Mouse (Mus musculus): ENCODE data around the gene Rfxank.
A peak's percentile ranks its signal among the peaks of the same experiment; 100 is the strongest.

Rfxank gene

DNA sequence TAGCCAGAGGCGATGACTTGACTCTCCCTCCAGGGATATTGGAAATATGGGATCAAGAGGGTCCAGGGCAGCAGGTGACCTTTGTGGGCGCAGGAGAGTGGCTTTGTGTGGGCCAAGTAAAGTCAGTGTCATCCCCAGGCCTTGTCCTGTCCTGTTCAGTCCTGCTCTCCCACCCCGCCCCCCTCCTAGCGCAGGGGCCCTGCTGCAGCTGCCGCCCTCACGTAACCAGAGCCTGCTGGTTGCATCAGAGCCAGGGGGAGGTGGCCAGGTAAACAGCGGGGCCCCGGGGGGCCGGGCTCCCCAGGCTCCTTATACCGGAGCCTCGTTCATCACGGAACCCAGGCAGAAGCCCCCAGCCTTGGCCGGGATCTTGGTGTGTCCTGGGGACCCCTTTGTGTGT, 11.2 kb upstream of the Rfxank start:
- DNase-seq (ENCODE audit: low spot score) = no peak

DNA sequence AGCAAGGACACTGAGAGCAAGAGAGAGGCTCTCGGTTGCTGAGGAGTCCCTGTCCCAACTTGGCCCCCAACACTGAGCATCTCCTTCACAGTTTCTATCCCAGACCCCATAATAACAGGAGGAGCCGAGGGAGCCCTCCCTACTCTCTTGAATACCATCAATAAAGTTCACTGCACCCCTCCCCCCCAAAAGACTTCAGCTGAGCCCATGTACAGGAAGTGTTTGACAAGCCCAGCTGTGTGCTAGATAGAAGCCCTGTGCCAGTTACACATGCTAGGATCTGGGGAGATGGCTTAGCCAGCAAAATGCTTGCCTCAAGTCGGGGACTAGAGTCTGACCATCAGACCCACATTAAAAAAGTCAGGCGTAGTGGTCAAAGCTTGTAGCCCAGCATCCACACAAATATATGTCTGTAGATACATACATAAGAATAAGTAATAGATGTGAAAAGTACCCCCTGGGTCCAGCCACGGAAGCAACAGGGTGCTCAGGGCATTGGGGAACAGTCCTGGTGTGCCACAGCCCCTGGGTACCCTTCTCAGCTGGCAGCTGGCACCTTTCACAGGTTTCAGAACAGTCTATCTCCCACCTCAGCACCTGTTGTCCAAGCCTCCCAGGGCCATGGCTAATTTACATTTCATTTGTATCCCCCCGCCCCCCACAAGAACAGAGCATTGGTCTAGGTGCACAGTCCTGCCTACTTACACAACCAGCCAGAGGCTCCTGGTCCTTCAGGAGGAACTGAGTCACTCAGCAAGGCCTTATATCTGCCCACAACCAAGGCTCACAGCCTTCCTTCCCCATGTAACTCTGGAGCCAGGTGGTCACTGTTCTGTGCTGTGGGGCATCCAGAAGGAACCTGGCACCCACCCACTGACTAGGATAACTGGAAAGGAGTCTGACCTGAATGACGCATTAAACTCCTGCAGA, 9.0 kb upstream of the Rfxank start:
- no peak for DNase-seq (ENCODE audit: low spot score)

DNA sequence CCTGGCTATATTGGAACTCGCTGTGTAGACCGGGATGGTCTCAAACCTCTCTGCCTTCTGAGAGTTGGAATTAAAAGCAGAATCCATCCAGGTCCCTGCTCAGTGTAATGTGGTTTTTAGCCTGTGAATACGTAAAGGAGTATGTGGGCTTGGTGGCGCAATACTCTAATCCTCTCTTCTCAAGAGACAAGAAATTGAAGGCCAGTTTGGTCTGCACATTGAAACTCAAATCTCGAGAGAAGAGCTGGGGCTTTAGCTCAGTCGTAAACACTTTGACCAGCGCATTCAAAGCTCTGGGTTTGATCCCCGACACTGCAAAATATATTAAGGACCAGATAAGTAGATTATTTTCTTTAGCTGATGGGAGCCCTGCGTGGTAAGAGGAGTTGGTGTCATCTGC, 1.0 kb upstream of the Rfxank start:
- no peak for DNase-seq (ENCODE audit: low spot score)

DNA sequence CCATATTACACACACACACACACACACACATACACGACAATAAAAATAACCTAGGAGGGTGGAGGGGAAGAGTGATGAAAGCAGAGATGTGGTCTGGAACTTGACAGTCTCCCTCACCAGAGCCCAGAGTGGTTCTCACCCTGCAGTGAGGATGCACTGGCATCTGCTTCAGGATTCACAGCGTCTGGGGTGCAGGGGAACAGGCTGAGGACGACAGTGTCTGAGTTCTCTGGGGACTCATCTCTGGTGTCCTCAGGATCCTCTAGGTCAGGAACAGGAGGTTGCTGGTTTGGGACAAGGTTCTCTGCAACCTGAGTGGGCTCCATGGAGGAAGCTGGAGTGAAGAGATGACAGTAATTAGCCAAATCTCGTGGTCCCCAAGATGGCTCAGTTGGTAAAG, 1.1 kb downstream of the Rfxank start:
- no peak for DNase-seq (ENCODE audit: low spot score)

DNA sequence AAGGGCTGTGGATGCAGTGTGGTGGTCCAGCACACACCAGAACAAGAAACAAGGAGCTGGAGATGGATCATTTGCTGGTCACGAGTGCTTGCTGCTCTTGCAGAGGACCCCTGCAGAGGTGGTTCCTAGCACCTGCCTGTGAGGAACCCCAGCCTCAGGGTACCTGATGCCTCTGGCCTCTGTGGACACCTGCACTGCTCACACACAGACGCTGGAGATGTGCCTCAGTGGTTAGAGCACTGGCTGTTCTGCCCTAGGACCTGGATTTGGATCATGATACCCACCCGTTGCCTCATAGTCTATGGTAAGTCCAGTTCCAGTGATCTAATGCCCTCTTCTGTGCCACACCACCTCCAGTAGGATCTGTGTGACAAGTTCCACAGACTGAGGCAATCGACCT, 2.4 kb downstream of the Rfxank start:
- DNase-seq (ENCODE audit: low spot score) = no peak

DNA sequence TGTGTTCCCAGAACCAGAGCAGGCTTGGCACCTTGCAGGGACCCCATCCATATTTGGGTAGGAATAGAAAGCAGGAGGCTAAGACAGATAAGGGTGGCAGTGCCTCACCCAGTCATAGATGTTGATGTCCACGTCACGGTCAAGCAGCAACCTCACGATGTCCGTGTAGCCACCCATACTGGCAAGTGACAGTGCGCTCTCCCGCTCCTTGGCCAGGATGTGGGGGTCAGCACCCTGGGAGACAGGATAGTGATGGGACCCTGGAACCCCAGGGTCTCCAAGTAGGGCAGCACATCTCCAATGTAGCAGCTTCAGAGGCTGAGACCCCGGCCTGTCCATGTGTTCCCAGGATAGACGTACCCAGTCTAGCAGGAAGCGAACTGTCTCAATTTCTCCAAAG, 4.0 kb downstream of the Rfxank start:
- DNase-seq (ENCODE audit: low spot score) = no peak

DNA sequence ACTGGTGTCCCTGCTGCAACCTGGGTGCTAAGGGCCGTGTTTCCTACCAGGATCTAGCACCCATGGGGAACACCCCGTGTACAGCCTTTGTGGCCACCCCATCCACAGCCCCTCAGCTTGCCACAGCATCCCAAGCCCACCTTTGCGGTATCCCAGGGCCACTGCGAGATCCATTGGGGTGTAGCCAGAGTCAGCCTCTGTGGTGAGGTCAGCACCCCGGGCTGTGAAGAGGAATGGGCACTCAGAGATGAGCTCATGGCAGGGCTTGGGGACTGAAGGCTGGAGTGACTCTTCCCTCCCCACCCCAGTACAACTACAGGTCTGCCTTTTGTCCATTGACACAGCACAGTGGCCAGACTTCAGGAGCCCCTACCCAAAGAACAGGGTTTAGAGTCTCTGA, 4.9 kb downstream of the Rfxank start:
- DNase-seq (ENCODE audit: low spot score) = no peak

DNA sequence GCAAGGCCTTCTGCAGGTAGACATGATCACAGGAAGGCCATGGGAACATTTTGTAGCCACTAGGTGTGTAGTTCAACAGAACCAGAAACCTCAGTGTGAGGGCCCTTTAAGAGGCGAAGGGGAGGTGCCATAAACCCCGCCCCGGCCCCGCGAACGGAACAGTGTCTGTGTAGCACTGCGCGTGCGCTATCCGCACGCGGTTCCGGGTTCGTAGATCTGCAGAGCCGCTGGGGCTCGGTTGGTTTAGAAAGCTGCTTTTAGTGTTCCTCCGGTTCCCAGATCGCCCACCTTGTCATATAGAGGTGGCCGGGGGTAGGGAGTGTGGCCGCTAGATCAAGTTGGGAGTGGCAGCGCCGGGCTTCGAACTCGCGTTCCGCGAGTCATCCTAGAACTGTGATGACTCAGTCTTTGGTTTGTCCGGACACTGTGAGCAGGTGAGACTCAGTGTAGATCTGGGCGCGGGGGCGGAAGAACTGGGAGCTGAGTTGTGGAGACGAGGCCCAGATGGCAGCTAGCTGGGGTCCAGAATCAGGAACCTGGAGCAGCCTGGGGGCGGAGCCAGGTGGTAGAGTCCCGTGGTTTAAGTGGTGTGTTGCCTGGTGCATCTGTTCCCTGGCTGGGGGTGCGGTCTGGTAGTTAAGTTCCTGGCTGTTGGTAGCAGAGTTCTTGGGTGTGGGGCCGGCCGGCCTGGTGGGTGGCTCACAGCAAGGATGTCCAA, 7.6 kb downstream of the Rfxank start, which contains the start of gene Nr2c2ap:
TSS of gene Nr2c2ap (plus strand) at position 168 of the 718 bp plus-strand sequence.
- peak; percentile 87 for DNase-seq (ENCODE audit: low spot score)

DNA sequence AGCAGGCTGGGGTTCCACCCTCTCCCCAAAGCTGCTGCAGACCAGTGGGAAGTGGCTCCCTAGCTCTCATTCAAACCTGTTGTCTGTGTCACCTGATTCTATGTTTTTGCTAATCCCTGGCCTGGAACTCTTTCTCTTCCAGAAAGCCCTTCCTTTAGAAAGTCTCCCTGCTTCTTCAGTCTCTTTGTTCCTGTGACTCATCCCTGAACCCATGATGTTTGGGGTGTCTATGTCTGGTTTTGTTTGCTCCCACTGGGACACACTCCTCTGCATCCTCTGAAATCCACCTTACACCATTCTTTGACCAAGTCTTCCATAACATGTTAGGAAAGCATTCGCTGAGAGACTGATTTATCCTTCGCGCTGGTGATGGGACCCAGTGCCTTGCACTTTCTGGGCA, 8.9 kb downstream of the Rfxank start:
- DNase-seq (ENCODE audit: low spot score) = no peak

DNA sequence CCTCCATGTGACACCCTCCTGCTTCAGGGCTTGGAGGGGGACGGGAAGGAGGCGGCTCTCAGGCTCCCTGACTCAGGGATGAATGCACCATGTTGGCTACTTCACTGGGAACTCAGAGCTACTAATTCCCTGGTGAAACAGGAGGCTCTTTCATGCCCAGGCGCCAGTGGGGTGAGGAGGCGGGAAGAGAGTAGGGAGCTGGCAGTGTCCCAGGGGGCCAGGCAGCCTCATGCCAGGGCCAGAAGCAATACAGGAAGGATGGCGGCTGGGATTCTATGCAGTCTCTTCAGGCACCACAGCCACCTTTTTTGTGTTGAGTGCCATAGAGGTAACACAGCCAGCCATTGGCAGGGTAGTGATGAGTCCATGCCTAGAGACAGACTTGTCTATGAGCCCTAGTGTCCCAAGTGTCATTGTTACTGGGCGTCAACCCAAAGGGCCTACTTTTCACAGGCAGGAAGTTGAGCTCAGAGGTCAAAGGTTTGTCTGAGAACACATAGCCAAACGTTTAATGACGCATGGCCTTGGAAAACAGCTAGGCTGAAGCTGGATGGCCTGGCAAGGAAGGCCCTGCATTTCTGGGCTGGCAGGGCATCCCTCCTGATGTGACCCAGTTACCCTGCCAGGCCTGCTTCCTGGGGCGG, 9.5 kb downstream of the Rfxank start:
- DNase-seq (ENCODE audit: low spot score) = peak; percentile 21

DNA sequence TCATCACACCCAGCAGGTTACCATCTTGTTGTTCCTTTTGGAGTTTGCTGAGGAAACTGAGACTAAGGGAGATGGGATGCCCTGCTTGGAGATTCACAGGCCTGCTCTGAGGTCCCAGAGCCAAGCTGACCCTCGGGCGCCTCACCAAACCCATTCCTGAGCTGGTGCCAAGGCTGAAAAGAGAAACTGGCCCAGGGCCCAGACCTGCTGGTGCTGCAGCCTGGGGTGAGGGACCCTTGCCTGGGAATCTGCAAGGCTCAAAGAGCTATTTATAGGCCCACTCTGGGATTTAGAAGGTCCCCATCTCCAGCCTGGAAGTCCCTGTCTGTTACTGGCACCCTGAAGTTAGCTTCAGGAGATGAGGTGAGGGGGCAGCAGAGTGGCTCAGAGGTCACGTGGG, 10.5 kb downstream of the Rfxank start:
- DNase-seq (ENCODE audit: low spot score) = no peak

DNA sequence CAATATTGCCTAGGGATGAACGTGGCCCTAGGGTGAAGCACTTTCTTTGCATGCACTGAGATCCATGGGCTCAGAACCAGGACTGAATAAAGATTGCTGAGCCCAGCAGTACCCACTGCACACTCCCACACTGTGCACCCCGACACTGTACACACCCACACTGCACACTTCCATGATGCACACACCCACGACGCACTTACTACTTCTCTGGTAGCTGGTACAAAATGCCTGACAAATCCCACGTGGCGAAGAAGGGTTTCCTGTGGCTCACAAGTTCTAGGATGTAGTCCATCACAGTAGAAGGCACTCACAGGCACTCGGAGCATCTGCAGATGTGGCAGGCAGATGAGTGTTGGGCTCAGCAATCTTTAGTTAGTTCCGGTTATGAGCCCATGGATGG, 14.0 kb downstream of the Rfxank start:
- DNase-seq (ENCODE audit: low spot score) = no peak

DNA sequence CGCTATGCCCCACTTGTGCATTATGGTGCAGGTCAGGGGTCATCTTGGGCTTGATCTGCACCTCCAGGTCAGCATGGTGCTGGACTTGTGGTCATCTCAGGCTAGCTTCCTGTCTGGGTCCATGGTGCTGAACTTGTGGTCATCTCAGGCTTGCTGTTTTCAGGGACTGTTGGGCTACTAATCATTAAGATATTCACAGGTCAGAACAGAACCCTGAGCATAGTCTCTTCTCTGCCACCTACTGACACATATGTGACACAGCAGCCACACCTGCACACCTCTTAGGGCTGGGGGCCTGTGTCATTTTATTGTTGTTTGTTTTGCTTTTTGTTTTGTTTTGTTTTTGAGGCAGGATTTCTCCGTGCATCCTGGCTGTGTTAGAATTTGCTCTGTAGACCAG, 16.1 kb downstream of the Rfxank start:
- no peak for DNase-seq (ENCODE audit: low spot score)

DNA sequence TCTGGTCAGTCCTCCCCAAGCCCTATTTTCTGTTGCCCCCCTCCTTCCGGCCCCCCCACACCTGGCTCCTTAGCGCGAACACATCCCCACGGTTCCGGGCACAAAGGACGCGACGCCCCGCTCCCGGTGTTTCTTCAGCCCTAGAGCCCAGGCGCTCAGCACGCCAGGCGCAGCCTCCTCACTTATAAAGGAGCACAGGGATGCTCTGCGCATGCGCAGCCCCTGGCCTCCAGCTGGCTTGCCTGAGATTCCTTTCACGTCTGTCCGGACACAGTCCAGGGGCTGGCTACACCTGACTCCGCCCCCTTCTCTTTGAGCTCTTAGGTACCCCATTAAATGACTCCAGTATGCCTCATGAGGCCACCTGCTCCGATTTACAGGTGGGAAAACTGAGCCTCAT, 18.3 kb downstream of the Rfxank start, which contains the start of gene Ncan:
TSS of gene Ncan (minus strand) at position 207 of the 400 bp plus-strand sequence.
- no peak for DNase-seq (ENCODE audit: low spot score)

DNA sequence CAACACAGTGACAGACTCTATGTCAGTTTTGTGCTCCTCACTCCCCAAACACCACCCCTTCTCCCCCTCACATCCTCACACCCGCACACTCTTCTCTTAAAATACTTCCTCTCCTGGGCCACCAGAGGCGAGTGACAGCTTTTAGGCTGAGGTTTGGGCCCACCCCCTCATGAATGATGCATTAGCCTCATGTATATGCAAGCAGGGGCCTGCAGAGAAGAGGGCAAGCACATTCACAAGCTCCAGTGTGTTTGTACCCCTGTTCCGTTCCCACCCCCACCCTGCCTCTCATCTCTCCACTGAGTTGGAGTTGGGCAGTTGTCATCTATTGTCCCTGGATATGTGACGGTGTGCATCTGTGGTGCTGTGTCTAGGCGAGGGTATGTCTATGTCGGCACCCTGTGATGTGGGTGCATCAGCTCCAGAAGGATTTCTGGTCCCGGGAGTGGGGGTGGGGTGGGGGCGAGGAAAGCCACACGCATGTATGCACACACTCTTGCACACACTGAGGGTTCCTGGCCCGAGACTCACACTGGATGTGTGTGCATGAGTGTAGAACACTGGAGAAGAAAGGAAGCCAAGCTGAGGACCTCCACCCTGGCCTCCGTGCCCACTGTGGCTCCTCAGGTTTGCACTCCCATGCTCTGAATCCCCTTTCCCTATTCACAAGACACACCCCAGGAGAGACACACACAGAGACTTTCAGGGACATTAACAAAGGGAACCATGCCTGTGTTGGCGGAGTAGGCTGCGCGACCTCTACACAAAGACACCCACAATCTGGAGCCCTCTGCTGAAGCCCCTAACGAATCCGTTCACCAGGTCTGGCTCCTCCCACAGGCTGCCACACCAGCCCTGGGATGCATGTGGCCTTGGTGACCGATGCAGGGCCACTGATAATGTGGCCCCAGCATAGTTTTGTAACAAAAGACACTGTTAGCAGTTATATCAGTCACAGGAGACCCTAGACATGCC, 19.9 kb downstream of the Rfxank start:
- no peak for DNase-seq (ENCODE audit: low spot score)

DNA sequence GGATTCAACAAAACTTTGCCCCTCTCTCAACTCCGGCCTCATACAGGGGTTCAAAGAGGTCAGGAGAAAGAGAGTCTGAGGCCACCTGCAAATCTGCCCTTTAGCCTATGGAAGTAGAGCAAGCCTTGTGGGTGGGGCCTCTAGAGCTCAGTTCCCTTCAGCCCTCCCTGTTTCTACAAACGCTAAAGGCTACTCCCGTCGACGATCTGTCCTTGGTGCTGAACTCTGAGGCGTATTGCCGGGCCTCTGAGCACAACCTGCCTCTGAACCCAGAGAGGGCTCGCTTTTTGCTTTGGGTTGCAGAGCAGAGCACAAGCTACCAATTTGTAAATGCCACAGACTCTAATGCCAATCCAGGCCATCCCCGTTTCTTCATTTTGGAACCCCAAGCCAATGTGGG, 21.3 kb downstream of the Rfxank start:
- no peak for DNase-seq (ENCODE audit: low spot score)

DNA sequence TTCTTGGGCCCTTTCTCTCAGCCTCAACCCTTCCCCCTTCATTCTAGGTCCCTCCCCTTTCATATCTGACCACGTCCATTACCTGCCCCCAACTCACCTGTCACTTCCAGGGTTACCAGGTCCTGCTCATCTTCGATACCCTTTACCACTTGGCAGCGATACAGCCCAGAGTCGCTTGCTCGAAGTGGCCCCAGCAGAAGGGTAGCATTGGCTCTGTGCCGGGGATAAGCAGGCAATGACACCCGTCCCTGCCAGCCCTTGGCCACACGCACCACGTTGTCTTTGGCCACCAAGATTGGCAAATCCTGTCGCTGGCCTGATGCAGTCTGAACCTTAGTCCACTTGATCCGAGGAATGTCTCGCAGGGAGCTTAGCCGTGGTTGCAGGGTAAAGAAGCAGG, 24.1 kb downstream of the Rfxank start:
- no peak for DNase-seq (ENCODE audit: low spot score)

DNA sequence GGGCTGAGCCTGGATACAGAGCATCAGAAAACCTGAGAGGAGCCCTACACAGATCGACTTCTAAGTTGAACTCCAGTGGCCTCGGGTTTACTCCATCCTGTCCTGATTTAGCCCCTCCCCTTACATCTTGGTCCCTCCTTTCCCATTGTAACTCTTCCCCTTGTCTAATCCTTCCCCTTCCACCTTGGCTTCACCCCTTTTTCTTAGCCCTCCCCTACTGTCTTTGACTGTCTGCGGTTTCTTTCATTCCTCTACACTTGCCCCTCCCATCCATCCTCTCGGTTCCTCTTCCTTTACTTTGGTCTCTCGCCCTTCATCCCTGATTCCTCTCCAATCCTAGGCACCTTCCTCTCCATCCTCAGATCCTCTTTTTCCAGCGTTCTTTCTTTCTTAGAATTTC, 24.5 kb downstream of the Rfxank start:
- DNase-seq (ENCODE audit: low spot score) = no peak

DNA sequence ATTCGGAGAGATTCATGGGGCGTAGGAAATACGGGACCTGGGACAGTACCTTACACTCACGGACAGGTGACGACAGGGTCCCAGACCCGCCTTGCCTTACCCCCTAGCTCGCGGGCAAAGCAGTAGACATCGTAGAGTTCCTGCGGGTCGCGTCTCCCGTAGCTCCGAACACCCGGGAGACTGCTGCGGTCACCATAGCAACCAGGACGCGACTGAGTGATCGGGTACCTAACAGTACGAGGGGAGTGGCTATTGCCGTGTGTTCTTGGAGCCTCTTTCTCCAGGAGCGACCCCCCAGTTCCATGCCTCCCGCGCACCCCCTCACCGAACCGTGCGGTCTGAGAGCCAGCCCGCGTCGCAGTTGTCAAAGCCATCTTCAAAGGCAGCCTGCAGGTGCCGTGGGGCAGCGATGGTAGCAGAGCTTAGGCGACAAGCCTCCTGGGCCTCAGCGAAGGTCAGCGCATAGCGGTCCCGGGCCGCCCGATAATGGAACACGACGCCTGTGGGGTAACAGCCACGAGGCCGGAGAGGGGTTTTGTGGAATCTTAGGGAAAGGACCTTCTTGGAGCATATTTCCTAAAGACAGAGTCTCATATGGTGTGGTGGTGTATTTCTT, 26.4 kb downstream of the Rfxank start:
- no peak for DNase-seq (ENCODE audit: low spot score)

DNA sequence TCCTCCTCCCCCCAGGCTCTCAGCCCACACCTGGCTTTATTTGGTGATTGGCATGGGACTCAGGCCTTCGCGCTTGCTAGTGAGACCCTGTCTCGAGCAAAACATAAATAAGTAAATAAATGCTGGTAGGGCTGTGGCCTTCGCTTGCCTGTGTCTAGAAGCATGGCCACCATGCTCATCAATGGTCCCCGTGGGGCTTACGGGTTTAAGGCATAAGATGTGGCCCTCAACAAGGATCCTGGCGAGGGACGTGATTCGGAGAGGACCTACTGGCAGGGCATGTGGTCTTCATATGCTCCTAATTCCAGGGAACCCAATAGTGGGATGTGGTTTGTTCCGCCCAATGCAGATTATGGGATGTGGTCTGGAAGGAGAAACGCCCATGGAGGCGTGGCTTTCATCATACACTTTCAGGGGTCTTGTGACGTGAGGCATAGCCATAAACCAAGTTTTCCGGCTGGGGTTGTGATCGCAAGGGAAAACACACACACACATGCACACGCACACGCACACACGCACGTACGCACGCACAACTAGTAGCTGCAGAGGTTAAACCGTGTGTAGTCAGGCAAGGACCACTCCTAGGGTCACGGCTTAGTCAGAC, 27.7 kb downstream of the Rfxank start:
- no peak for DNase-seq (ENCODE audit: low spot score)

DNA sequence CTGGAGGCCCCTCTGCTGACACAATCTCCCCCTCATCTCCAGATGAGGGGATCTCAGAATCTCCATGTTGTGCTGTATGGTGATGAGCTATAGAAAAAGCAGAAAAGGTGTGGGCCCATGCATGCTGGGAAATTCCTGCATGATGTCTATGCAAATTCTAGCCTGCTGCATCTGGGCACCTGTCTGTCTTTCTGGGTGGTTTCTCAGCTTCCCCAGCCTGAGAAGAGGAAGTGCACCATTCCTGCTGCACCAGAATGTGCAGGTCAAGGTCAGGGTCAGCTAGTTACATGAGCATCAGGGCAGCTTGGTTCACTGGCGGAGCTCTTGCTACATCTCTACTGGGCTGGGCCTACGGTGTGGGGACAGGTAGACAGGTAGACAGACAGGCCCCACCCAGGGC, 28.5 kb downstream of the Rfxank start:
- DNase-seq (ENCODE audit: low spot score) = no peak

Measured in lung, postnatal 25 days (tissue).